Mouse (Mus musculus) ES-Bruce4 (cell line): ENCODE data around the gene Snx29. TPM values are rescaled to one million over a fixed set of nuclear protein-coding genes. Genes with fewer than 3 reads are reported as not detected.

Experiments used
- H3K27ac ChIP-seq: 2 replicates; pipeline ENCODE4 v1.5.1; 2012; ENCODE audit warnings: low read length, inconsistent platforms; ENCODE audit not compliant: insufficient read depth
- H3K27me3 ChIP-seq: 2 replicates; pipeline ENCODE4 v1.6.1; 2012; ENCODE audit warnings: mild to moderate bottlenecking, low read length, inconsistent platforms; ENCODE audit not compliant: control insufficient read depth, poor library complexity, insufficient read depth, severe bottlenecking
- H3K36me3 ChIP-seq: 2 replicates; pipeline ENCODE4 v1.6.1; 2012; ENCODE audit warnings: inconsistent platforms, mild to moderate bottlenecking, low read length, moderate library complexity; ENCODE audit not compliant: control insufficient read depth, poor library complexity, insufficient read depth, severe bottlenecking
- H3K4me1 ChIP-seq: one replicate; pipeline ENCODE4 v1.8.1; 2011; ENCODE audit warnings: low read length; ENCODE audit not compliant: control insufficient read depth, insufficient read depth
- H3K4me3 ChIP-seq: 2 replicates; pipeline ENCODE4 v1.5.1; 2011; ENCODE audit warnings: low read depth, mild to moderate bottlenecking, low read length
- H3K9ac ChIP-seq: 2 replicates; pipeline ENCODE4 v1.6.1; 2012; ENCODE audit warnings: low read depth, mild to moderate bottlenecking, inconsistent platforms; ENCODE audit not compliant: poor library complexity, severe bottlenecking
- H3K9me3 ChIP-seq: replicated peaks from 2 replicates; pipeline ENCODE4 v1.6.1; 2012; ENCODE audit warnings: mild to moderate bottlenecking, low read length, inconsistent platforms; ENCODE audit not compliant: control insufficient read depth, poor library complexity, insufficient read depth, severe bottlenecking
- CTCF ChIP-seq: IDR thresholded peaks from one replicate; pipeline ENCODE4 v1.8.1; 2011; ENCODE audit warnings: low read depth, low read length
- EP300 ChIP-seq: IDR thresholded peaks from 2 replicates; pipeline ENCODE4 v1.6.1; 2011; ENCODE audit warnings: low read depth, low read length; ENCODE audit not compliant: insufficient read depth
- POLR2A ChIP-seq: IDR thresholded peaks from one replicate; pipeline ENCODE4 v1.8.1; 2011; ENCODE audit warnings: low read length; ENCODE audit not compliant: insufficient read depth
- polyA plus RNA-seq: library from polyadenylated mRNA; stranded (reverse); fragments of >200 nt; gene quantifications from 2 replicates; pipeline ENCODE4 v1.2.4, GENCODE M21; 2011; ENCODE audit warnings: low read depth; ENCODE audit not compliant: missing spikeins, insufficient read depth, insufficient read length

The Snx29 gene
- polyA plus RNA-seq, 1 experiment, result 9.2 TPM

GRCm38 (mm10) chr16:11728131-11728530, 405.4 kb downstream of the Snx29 start:
- H3K9me3 ChIP-seq, result no peaks in the 10 kb centered on the region
- no peak overlapping the region for H3K4me3 ChIP-seq
- no peak overlapping the region for H3K9ac ChIP-seq
- H3K27ac ChIP-seq, result no peak overlapping the region
- TF ChIP-seq EP300 (no peak), CTCF (no peak), POLR2A (no peak)
- H3K4me1 ChIP-seq, result no peaks in the 10 kb centered on the region
- H3K36me3 ChIP-seq, result no peaks in the 10 kb centered on the region
- no peaks in the 10 kb centered on the region for H3K27me3 ChIP-seq

GRCm38 (mm10) chr16:11728627-11729026, 405.9 kb downstream of the Snx29 start:
- H3K27ac ChIP-seq, result no peak overlapping the region
- no peaks in the 10 kb centered on the region for H3K9me3 ChIP-seq
- no peak overlapping the region for H3K4me3 ChIP-seq
- no peak overlapping the region for H3K9ac ChIP-seq
- H3K36me3 ChIP-seq, result no peaks in the 10 kb centered on the region
- no peaks in the 10 kb centered on the region for H3K4me1 ChIP-seq
- TF ChIP-seq CTCF (no peak), POLR2A (no peak), EP300 (no peak)
- no peaks in the 10 kb centered on the region for H3K27me3 ChIP-seq

- TF ChIP-seq CTCF (no peak), EP300 (no peak), POLR2A (no peak)
- Histone ChIP-seq H3K9ac (no peak overlapping the region), H3K36me3 (no peaks in the 10 kb centered on the region), H3K4me1 (no peaks in the 10 kb centered on the region), H3K27ac (no peak overlapping the region), H3K27me3 (no peaks in the 10 kb centered on the region), H3K4me3 (no peak overlapping the region), H3K9me3 (no peaks in the 10 kb centered on the region)
Measured at GRCm38 (mm10) chr16:11729111-11729510, 406.4 kb downstream of the Snx29 start.

GRCm38 (mm10) chr16:11729815-11730214, 407.1 kb downstream of the Snx29 start:
- Histone ChIP-seq H3K27ac (no peak overlapping the region), H3K36me3 (no peaks in the 10 kb centered on the region), H3K4me3 (no peak overlapping the region), H3K9me3 (no peaks in the 10 kb centered on the region), H3K9ac (no peak overlapping the region), H3K4me1 (no peaks in the 10 kb centered on the region), H3K27me3 (no peaks in the 10 kb centered on the region)
- no peak for TF ChIP-seq EP300
- TF ChIP-seq CTCF, result no peak
- TF ChIP-seq POLR2A, result no peak

- TF ChIP-seq CTCF (no peak), EP300 (no peak), POLR2A (no peak)
Measured at GRCm38 (mm10) chr16:11731014-11731535, 408.4 kb downstream of the Snx29 start.

GRCm38 (mm10) chr16:11738341-11738740, 415.6 kb downstream of the Snx29 start:
- Histone ChIP-seq H3K4me3 (no peak overlapping the region), H3K27ac (no peak overlapping the region), H3K27me3 (no peaks in the 10 kb centered on the region), H3K36me3 (no peaks in the 10 kb centered on the region), H3K9ac (no peak overlapping the region), H3K9me3 (no peaks in the 10 kb centered on the region), H3K4me1 (no peaks in the 10 kb centered on the region)
- TF ChIP-seq CTCF (no peak), POLR2A (no peak), EP300 (no peak)

More at GRCm38 (mm10) chr16:11731014-11731535, 408.4 kb downstream of the Snx29 start:
- Histone ChIP-seq H3K36me3 (no peaks in the 10 kb centered on the region), H3K4me3 (no peak overlapping the region), H3K27ac (no peak overlapping the region), H3K9ac (no peak overlapping the region), H3K9me3 (no peaks in the 10 kb centered on the region), H3K27me3 (no peaks in the 10 kb centered on the region), H3K4me1 (no peaks in the 10 kb centered on the region)
